Mouse (Mus musculus): ENCODE data around the gene Cdk2ap2.
"Not testable (repeated sequence)": the region's sequence is repeated elsewhere in the genome, so short reads cannot be mapped to it uniquely, and the experiment has no call there.

Cdk2ap2 gene

GRCm38 (mm10) chr19:4096642-4097440 lies at the start of gene Cdk2ap2:
Gene Cdk2ap2 (plus strand): TSS chr19:4097182.
- peak; percentile 99 for DNase-seq (ENCODE audit: low spot score)

GRCm38 (mm10) chr19:4047859-4048258 lies 49.1 kb upstream of the Cdk2ap2 start:
- DNase-seq (ENCODE audit: low spot score), result no peak

- not testable (repeated sequence) for DNase-seq (ENCODE audit: low spot score)
Observed at GRCm38 (mm10) chr19:4049069-4049468, 47.9 kb upstream of the Cdk2ap2 start.

- DNase-seq (ENCODE audit: low spot score), result peak; percentile 8
Observed at GRCm38 (mm10) chr19:4051016-4051415, 46.0 kb upstream of the Cdk2ap2 start.

GRCm38 (mm10) chr19:4051741-4052515 lies 45.1 kb upstream of the Cdk2ap2 start:
- no peak for DNase-seq (ENCODE audit: low spot score)

GRCm38 (mm10) chr19:4052516-4053030 lies 44.4 kb upstream of the Cdk2ap2 start:
- no peak for DNase-seq (ENCODE audit: low spot score)

GRCm38 (mm10) chr19:4054613-4055012 lies 42.4 kb upstream of the Cdk2ap2 start:
- DNase-seq (ENCODE audit: low spot score), result no peak

- DNase-seq (ENCODE audit: low spot score), result no peak
Observed at GRCm38 (mm10) chr19:4055216-4055946, 41.6 kb upstream of the Cdk2ap2 start.

- DNase-seq (ENCODE audit: low spot score), result no peak
Observed at GRCm38 (mm10) chr19:4055947-4056693, 40.9 kb upstream of the Cdk2ap2 start.

GRCm38 (mm10) chr19:4056727-4057126 lies 40.3 kb upstream of the Cdk2ap2 start:
- no peak for DNase-seq (ENCODE audit: low spot score)

- no peak for DNase-seq (ENCODE audit: low spot score)
Observed at GRCm38 (mm10) chr19:4057389-4057788, 39.6 kb upstream of the Cdk2ap2 start.

- DNase-seq (ENCODE audit: low spot score), result no peak
Observed at GRCm38 (mm10) chr19:4057962-4058361, 39.0 kb upstream of the Cdk2ap2 start.

GRCm38 (mm10) chr19:4058581-4058980 lies 38.4 kb upstream of the Cdk2ap2 start:
- DNase-seq (ENCODE audit: low spot score), result no peak

- no peak for DNase-seq (ENCODE audit: low spot score)
Observed at GRCm38 (mm10) chr19:4059069-4059740, 37.8 kb upstream of the Cdk2ap2 start, which contains the start of gene Gstp3. Gene Gstp3 (minus strand): TSS chr19:4059569.

- not testable (repeated sequence) for DNase-seq (ENCODE audit: low spot score)
Observed at GRCm38 (mm10) chr19:4060044-4060898, 36.7 kb upstream of the Cdk2ap2 start.

- no peak for DNase-seq (ENCODE audit: low spot score)
Observed at GRCm38 (mm10) chr19:4060899-4061465, 36.0 kb upstream of the Cdk2ap2 start.

GRCm38 (mm10) chr19:4063357-4063756 lies 33.6 kb upstream of the Cdk2ap2 start:
- DNase-seq (ENCODE audit: low spot score), result not testable (repeated sequence)

- DNase-seq (ENCODE audit: low spot score), result not testable (repeated sequence)
Observed at GRCm38 (mm10) chr19:4064501-4064900, 32.5 kb upstream of the Cdk2ap2 start.

- DNase-seq (ENCODE audit: low spot score), result no peak
Observed at GRCm38 (mm10) chr19:4066280-4066679, 30.7 kb upstream of the Cdk2ap2 start.

Data from urinary bladder, postnatal 10 days (tissue).